Mouse (Mus musculus) cerebellum, adult 2 months (tissue): ENCODE results near the gene Cers2. TPM values are rescaled to one million over a fixed set of nuclear protein-coding genes. Genes with fewer than 3 reads are reported as not detected.

Experiments
- DNase-seq, 2 experiments: peaks; one replicate each; pipeline ENCODE4 v3.0.0; 2021
- H3K27ac ChIP-seq: fragments of 200-500 bp; 2 replicates; pipeline ENCODE4 v1.5.1; 2012; ENCODE audit warnings: low read length, control low read depth, inconsistent platforms; ENCODE audit not compliant: insufficient read depth
- H3K27me3 ChIP-seq: fragments of 200-500 bp; 2 replicates; pipeline ENCODE4 v1.6.1; 2012; ENCODE audit warnings: inconsistent platforms, mild to moderate bottlenecking, low read length, moderate library complexity; ENCODE audit not compliant: control insufficient read depth, insufficient read depth
- H3K4me1 ChIP-seq: fragments of 200-500 bp; 2 replicates; pipeline ENCODE4 v1.6.1; 2011; ENCODE audit warnings: low read length; ENCODE audit not compliant: control insufficient read depth, insufficient read depth
- H3K4me3 ChIP-seq: fragments of 200-500 bp; replicated peaks from 2 replicates; pipeline ENCODE3; 2011; ENCODE audit warnings: mild to moderate bottlenecking, low read depth, low read length, control low read depth; ENCODE audit not compliant: insufficient read depth
- CTCF ChIP-seq: fragments of 200-500 bp; IDR thresholded peaks from 2 replicates; pipeline ENCODE4 v1.5.1; 2011; ENCODE audit warnings: low read depth, mild to moderate bottlenecking, control low read depth, low read length, moderate library complexity, borderline replicate concordance; ENCODE audit not compliant: insufficient read depth
- POLR2A ChIP-seq: fragments of 200-500 bp; IDR thresholded peaks from 2 replicates; pipeline ENCODE4 v1.6.1; 2011; ENCODE audit warnings: low read length, control low read depth, borderline replicate concordance; ENCODE audit not compliant: insufficient read depth
- WGBS: fragments of 180-500 bp; shearing (Covaris S2); methylation state at CpG from one replicate; pipeline ENCODE4 v1.1.7; 2018; 5-methylcytosine and 5-hydroxymethylcytosine counted together
- polyA plus RNA-seq: library from polyadenylated mRNA; depleted of rRNA; stranded (reverse); fragments of >200 nt; gene quantifications from 2 replicates; pipeline ENCODE4 v1.2.3, GENCODE M21; 2012; rRNA removed

The Cers2 gene
- polyA plus RNA-seq = 133 and 142 TPM in 2 replicates

DNA sequence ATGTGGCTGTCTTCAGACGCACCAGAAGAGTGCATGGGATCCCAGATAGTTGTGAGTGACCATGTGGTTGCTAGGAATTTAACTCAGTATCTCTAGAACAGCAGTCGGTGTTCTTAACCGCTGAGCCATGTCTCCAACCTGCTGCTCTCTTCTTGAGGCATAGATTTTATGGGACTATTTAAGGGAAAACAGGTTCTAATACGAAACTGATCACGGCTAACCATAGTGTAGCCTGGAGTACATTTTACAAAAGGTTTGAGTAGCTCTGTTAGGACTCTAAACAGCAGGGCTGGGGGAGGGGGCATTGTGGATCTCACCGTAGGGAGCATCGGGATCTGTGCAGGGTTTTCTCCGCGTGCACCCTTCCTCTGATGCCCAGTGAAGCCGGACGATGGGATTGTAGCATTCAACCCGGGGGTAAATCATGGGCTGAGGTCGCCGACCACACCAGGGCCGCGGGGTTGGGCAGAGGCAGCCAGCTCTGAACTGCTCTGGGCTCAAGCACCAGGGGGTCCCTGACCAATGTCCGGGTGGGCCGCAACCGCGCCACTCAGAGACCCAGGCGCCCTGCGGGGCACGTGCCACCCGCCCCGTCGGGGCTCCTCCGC lies at the start of gene Cers2:
TSS of gene Cers2 (plus strand) at position 306 of the 608 bp plus-strand sequence.
- no peak for TF ChIP-seq CTCF
- TF ChIP-seq POLR2A = no peak
- H3K4me1 ChIP-seq = peaks cover 7% of the 10 kb centered on the region; the same call in 1 of the 2 replicates
- peak within 1 kb of the TSS; percentile 49 for H3K27ac ChIP-seq
- DNase-seq = no peak
- peak within 1 kb of the TSS; percentile 88 for H3K4me3 ChIP-seq
- no peaks in the 10 kb centered on the region for H3K27me3 ChIP-seq
- whole genome bisulfite sequencing = 6% methylated on average over 27 of the region's 27 CpGs

DNA sequence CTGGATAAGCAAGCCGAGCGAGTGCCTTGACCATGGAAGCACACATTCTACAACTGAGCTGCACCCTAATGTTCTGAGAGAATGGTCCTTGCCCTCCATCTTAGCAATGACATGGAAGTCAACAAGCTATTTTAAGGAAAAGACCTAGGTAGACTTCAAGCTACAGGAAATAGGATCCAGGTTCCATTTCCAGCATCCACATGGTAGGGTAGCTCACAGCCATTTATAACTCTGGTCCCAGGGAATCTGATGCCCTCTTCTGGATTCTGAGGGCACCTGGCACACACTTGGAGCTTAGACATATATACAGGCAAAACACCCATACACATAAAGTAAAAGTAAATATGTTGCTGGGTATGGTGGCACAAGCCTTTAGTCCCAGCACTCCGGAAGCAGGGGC lies 48.5 kb upstream of the Cers2 start:
- peaks cover 5% of the 10 kb centered on the region; the same call in 1 of the 2 replicates for H3K4me1 ChIP-seq
- no peaks in the 10 kb centered on the region for H3K27me3 ChIP-seq
- no peak for DNase-seq
- H3K27ac ChIP-seq = no peak overlapping the region
- no peak overlapping the region for H3K4me3 ChIP-seq
- TF ChIP-seq POLR2A = no peak
- TF ChIP-seq CTCF = no peak
- 92% methylated on average over 3 of the region's 3 CpGs for WGBS

DNA sequence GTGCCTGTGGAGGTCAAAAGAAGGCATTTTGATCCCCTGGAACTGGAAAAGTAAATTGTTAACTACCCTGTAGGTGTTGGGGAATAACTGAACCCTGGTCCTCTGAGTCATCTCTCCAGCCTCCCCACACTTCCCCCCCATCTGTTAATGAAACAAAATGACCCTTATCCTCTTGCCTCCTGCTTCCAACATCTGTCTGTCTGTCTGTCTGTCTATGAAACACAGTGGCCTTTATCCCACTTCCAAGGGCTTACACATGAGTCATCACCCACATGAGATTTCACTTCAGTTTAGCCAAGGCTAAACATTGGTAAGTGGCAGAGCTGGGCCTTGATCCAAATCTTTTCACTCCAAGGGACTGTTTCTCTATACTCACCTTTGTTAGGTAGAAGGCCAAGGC lies 46.7 kb upstream of the Cers2 start:
- no peaks in the 10 kb centered on the region for H3K27me3 ChIP-seq
- DNase-seq = no peak
- H3K4me1 ChIP-seq = peaks cover 14% of the 10 kb centered on the region
- H3K4me3 ChIP-seq = no peak overlapping the region
- TF ChIP-seq POLR2A (no peak), CTCF (no peak)
- H3K27ac ChIP-seq = no peak overlapping the region

DNA sequence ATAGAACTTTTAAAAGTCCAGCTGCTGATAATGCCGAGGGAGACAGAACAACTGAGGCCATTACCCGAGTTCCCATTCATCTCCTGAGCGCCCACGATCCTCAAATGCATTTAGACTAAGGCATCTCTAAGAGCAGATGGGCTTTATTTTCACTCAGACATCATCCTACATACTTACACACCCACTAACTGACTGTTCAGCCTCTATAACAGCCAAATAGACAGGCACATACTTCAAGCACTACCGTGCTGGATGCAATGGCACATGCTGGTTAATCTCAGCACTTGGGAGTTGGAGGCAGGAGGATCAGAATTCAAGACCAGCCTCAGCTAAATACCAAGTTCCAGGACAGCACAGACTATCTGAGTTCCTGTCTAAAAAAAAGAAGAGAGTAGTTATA lies 44.8 kb upstream of the Cers2 start:
- Histone ChIP-seq H3K4me3 (no peak overlapping the region), H3K27ac (no peak overlapping the region), H3K27me3 (no peaks in the 10 kb centered on the region), H3K4me1 (peaks cover 28% of the 10 kb centered on the region)
- 84% methylated on average over 5 of the region's 5 CpGs for WGBS
- TF ChIP-seq CTCF (no peak), POLR2A (no peak)
- DNase-seq = no peak

DNA sequence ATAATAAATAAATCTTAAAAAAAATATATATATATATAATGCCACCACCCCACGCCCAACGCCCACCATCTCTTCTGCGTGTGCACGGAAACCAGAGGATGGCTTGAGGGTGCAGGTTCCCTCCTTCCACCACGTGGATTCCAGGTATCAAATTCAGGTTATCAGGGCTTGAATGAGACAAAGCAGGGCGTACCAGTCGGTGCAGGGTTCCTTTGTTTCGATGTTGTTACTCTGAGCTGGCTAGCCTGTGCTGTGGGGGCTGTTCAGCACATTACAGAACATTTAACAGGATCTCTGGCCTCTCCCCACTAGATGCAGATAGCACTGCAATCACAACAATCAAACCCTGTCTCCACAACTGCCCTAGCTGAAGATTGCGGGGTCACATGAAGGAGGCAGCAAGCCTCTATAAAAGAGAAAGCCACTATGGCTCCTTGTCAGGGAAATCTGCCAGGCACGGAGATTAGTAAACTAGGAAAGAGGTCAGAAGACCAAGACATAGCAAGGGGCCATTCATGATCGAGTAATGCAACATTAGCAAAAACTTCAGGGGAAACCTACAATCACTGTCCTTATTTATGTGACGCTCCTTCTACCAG lies 43.7 kb upstream of the Cers2 start:
- Histone ChIP-seq H3K27me3 (no peaks in the 10 kb centered on the region), H3K4me1 (peaks cover 34% of the 10 kb centered on the region), H3K4me3 (no peak overlapping the region), H3K27ac (peak overlapping the region; percentile 59)
- no peak for DNase-seq
- WGBS = 69% methylated on average over 12 of the region's 12 CpGs
- no peak for TF ChIP-seq CTCF
- TF ChIP-seq POLR2A = no peak

DNA sequence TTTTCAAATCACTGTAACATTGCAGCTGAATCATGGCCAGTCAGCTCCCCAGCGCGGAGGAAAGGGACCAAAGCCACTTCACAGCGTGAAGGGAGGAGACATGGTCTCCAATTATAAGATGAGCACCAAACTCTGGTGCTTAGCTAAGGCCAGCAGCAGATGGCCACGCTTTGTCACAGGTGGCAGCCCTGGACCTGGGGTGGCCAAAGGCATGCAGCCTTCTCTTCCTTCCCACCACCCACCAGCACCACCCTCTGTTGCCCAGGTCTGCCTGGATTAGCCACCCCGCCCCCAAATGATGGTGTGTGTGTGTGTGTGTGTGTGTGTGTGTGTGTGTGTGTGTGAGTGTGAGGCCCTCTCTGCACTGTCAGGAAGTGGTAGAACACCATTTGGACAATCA lies 41.1 kb upstream of the Cers2 start:
- WGBS = 10% methylated on average over 5 of the region's 5 CpGs
- H3K27me3 ChIP-seq = no peaks in the 10 kb centered on the region
- DNase-seq = peak; percentile 93 to 98
- H3K4me3 ChIP-seq = no peak overlapping the region
- TF ChIP-seq POLR2A (no peak), CTCF (no peak)
- H3K27ac ChIP-seq = peak overlapping the region; percentile 95
- peaks cover 49% of the 10 kb centered on the region for H3K4me1 ChIP-seq

DNA sequence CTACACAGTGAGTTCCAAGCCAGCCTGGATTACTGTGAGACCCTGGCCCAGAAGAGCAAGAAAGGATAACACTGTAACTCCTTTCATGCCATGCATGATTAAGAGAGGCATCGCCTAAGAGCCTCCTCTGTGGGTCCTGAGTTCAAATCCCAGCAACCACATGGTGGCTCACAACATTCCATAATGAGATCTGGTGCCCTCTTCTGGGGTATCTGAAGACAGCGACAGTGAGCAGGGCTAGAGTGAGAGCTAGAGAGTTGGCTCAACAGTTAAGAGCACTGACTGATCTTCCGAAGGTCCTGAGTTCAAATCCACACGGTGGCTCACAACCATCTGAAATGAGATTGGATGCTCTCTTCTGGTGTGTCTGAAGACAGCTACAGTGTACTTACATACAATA lies 40.1 kb upstream of the Cers2 start:
- no peak for DNase-seq
- Histone ChIP-seq H3K4me3 (no peak overlapping the region), H3K27me3 (no peaks in the 10 kb centered on the region), H3K27ac (peak overlapping the region; percentile 95), H3K4me1 (peaks cover 49% of the 10 kb centered on the region)
- 90% methylated on average over 4 of the region's 4 CpGs for WGBS
- TF ChIP-seq POLR2A = no peak
- no peak for TF ChIP-seq CTCF

DNA sequence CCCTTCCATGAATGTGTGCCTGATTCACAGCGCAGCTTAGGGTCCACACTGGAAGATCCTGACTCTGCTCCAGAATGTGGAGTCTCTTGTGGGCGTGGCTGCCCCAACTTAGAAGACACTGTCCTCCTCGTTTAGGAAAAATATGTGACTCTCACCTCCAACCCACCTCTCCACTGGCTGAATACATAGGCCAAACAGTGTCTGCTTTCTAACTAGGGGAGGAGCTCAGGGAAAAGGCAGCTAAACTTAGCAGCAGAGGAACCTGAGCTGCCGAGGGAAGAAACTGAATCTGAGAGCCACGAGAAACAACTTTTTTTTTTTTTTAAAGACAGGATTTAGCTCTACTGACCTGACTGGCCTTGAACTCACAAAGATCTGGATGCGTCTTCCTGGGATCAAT lies 39.4 kb upstream of the Cers2 start:
- Histone ChIP-seq H3K27me3 (no peaks in the 10 kb centered on the region), H3K4me3 (no peak overlapping the region), H3K4me1 (peaks cover 49% of the 10 kb centered on the region), H3K27ac (peak overlapping the region; percentile 25)
- WGBS = 65% methylated on average over 6 of the region's 6 CpGs
- DNase-seq = no peak
- TF ChIP-seq POLR2A = no peak
- no peak for TF ChIP-seq CTCF
